Mouse (Mus musculus) midbrain, embryonic 15.5 days (tissue): Measurements from ENCODE around the gene Tbxa2r. TPM values are rescaled to one million over a fixed set of nuclear protein-coding genes. Genes with fewer than 3 reads are reported as not detected.

Source experiments
- ATAC-seq: fragments of 200-750 bp; cut with Nextera tagmentation; replicated peaks from 2 replicates; pipeline ENCODE4 v1.8.0; 2017; ENCODE audit warnings: moderate TSS enrichment
- H3K27ac ChIP-seq: fragments of 300-500 bp; sonication (generic); 2 replicates; pipeline ENCODE4 v1.5.1; 2015; ENCODE audit warnings: mild to moderate bottlenecking, inconsistent platforms
- H3K27me3 ChIP-seq: fragments of 300-500 bp; sonication (generic); replicated peaks from 2 replicates; pipeline ENCODE4 v1.6.1; 2015; ENCODE audit warnings: inconsistent platforms
- H3K36me3 ChIP-seq: fragments of 300-500 bp; sonication (generic); replicated peaks from 2 replicates; pipeline ENCODE4 v1.6.1; 2015; ENCODE audit warnings: inconsistent platforms
- H3K4me1 ChIP-seq: fragments of 300-500 bp; sonication (generic); 2 replicates; pipeline ENCODE4 v1.6.1; 2015; ENCODE audit warnings: inconsistent platforms
- H3K4me2 ChIP-seq: fragments of 300-500 bp; sonication (generic); 2 replicates; pipeline ENCODE4 v1.6.1; 2015; ENCODE audit warnings: inconsistent platforms, mild to moderate bottlenecking, moderate library complexity
- H3K4me3 ChIP-seq: fragments of 300-500 bp; sonication (generic); 2 replicates; pipeline ENCODE4 v1.5.1; 2015; ENCODE audit warnings: mild to moderate bottlenecking, inconsistent platforms
- H3K9ac ChIP-seq: fragments of 300-500 bp; sonication (generic); 2 replicates; pipeline ENCODE4 v1.6.1; 2015; ENCODE audit warnings: mild to moderate bottlenecking, inconsistent platforms
- H3K9me3 ChIP-seq: fragments of 300-500 bp; sonication (generic); 2 replicates; pipeline ENCODE4 v1.6.1; 2016; ENCODE audit warnings: inconsistent platforms
- WGBS: fragments of 180-500 bp; shearing (Covaris S2); methylation state at CpG from one replicate; pipeline ENCODE4 v1.1.7; 2015; ENCODE audit warnings: mixed read lengths; 5-methylcytosine and 5-hydroxymethylcytosine counted together
- polyA plus RNA-seq: library from polyadenylated mRNA; unstranded; fragments of >200 nt; fragmentation: Nextera tagmentation; extraction: Ambion mirVana; gene quantifications from 2 replicates; pipeline ENCODE4 v1.2.1, GENCODE M21; 2015

Gene Tbxa2r
- polyA plus RNA-seq, 1 experiment from 2014 or later, result 5.7 TPM

DNA sequence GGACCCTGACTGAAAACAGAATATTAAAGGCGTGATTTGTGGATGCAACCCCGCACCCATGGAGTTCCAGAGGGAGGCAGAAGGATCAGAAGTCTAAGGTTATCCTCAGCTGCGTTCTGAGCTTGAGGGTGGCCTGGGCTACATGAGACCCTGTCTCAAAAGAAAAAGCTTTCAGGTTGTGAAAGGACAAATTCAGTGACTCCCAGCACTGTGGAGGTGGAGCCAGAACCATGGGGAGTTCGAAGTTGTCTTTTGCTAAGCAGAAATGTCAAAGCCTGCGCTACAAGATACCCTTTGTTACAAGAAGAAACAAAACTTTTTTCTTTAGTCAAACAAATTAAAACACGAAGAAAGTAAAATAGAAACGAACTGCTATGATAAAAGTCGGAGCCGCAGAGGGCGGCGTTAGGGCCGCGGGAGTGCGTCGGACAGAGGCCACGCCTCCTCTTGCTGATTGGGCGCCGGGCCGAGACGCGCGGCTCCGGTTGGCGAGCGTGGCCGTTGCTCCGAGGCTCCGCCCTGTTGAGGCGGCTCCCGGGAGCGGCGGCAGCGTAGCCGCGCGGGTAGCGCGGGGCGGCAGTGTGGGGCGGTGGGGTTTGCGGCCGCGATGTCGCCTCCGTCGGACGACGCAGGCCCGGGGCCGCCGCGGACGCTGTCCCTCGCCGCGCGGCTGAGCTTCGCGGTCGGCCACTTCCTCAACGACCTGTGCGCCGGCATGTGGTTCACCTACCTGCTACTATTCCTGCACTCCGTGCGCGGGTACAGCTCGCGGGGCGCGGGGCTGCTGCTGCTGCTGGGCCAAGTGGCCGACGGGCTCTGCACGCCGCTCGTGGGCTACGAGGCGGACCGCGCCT lies 28.7 kb downstream of the Tbxa2r start, which contains the start of gene Mfsd12:
Gene Mfsd12, plus strand, starts transcription at position 501 of the 854 bp plus-strand sequence.
- ATAC-seq, result peak; percentile 93
- Histone ChIP-seq H3K9ac (peak within 1 kb of the TSS; percentile 82), H3K36me3 (no peaks in the 10 kb centered on the region), H3K4me1 (peaks cover 28% of the 10 kb centered on the region), H3K27ac (peak within 1 kb of the TSS; percentile 62; the same call in 1 of the 2 replicates), H3K27me3 (no peaks in the 10 kb centered on the region), H3K9me3 (no peaks in the 10 kb centered on the region), H3K4me2 (peak within 1 kb of the TSS; percentile 97), H3K4me3 (peak within 1 kb of the TSS; percentile 94)
- 2% methylated on average over 65 of the region's 79 CpGs for WGBS

DNA sequence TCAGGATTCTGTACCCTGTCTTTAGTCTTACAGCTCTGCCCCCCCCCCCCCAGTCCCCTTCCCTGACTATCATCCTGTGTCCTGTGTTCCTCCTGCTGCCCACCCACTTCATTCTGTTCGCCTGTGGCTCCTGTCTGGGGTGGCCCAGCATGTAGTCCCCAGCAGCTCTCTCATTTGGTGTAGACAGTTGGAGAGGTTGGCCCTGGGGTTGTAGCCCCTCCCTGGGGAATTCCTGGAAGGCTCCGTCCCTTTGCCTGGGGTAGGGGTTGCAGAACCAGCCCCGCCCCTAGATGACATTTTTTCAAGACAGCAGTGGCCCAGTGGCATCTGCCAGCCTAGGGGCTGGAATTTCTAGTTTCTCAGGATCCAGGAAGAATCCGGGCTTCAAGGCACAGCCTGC lies 29.7 kb downstream of the Tbxa2r start:
- Histone ChIP-seq H3K9me3 (no peaks in the 10 kb centered on the region), H3K27ac (no peak overlapping the region), H3K36me3 (no peaks in the 10 kb centered on the region), H3K4me1 (peaks cover 30% of the 10 kb centered on the region), H3K4me2 (peak overlapping the region; percentile 97), H3K4me3 (peak overlapping the region; percentile 94), H3K9ac (peak overlapping the region; percentile 82), H3K27me3 (peaks cover 3% of the 10 kb centered on the region)
- peak; percentile 9; the same call in 1 of the 2 replicates for ATAC-seq
- WGBS, result 28% methylated on average over 4 of the region's 4 CpGs

DNA sequence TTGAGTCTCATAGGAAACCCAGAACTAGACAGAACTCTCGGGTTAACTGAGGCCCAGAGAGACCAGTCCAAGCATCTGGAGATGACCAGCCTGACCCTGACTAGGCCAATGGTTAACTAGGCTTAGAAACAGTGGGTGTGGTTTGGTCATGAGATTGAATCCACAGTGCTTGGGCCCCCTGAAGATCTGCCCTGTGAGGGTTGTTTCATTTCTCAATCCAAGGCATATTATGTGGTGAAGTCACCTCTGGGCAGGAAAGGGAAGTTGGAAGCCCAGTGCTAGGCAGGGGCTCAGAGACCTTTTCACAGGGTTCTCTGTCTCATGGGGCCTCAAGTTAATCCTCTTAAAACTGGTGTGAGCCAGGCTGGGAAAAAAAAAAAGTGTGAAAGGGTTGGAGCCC lies 30.3 kb downstream of the Tbxa2r start:
- Histone ChIP-seq H3K9me3 (no peaks in the 10 kb centered on the region), H3K9ac (peak overlapping the region; percentile 82; the same call in 1 of the 2 replicates), H3K36me3 (no peaks in the 10 kb centered on the region), H3K27me3 (peaks cover 10% of the 10 kb centered on the region), H3K4me3 (no peak overlapping the region), H3K27ac (no peak overlapping the region), H3K4me1 (peaks cover 36% of the 10 kb centered on the region), H3K4me2 (peak overlapping the region; percentile 97; the same call in 1 of the 2 replicates)
- ATAC-seq, result no peak
- 56% methylated on average over 1 of the region's 1 CpGs for WGBS

DNA sequence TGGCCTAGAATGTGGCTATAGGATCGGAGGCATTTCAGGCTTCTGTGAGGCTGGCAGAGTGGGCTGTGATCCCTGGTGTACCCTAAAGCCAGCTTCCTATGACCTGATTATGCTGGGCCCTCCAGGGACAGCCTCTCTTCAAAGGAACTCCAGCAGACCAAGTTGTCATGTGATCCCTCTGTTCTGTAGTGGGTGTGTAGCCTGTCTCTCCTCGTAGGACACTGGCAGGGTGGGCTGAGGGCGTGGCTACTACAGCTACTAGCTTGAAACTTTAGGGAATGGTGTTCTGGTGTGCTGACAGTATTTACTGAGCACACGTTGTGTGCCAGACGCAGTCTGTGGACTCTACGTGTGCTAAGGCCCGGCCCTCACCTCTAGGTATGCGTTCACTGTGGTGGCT lies 32.2 kb downstream of the Tbxa2r start:
- Histone ChIP-seq H3K9me3 (no peaks in the 10 kb centered on the region), H3K9ac (no peak overlapping the region), H3K36me3 (no peaks in the 10 kb centered on the region), H3K27me3 (peaks cover 13% of the 10 kb centered on the region), H3K4me1 (peaks cover 50% of the 10 kb centered on the region), H3K4me2 (no peak overlapping the region), H3K4me3 (no peak overlapping the region), H3K27ac (no peak overlapping the region)
- WGBS, result 68% methylated on average over 8 of the region's 8 CpGs
- ATAC-seq, result no peak

DNA sequence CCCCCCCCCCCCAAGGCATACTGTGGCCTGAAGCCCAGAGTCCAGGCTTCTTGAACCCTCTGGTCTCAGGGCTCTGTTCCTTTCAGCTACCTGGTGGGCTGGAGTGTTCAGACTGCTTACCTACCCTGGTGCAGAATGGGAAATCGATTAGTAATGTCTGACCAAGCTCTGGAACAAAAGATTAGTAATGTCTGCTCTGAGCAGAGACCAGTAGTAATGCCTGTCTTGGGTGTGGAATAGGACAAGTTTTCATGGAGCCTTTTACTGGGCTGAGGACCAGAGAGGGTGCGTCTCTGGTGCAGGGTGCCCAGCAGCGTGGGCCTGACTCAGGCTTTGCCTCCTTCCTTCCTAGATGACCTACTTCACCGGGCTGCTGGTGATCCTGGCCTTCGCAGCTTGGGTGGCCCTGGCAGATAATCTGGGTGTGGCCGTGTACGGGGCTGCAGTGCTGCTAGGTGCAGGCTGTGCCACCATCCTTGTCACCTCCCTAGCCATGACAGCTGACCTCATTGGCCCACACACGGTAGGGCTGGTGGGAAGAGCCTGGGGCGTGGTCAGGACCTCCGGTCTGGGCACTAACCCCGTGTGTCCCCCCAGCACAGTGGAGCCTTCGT lies 33.9 kb downstream of the Tbxa2r start:
- H3K4me2 ChIP-seq, result no peak overlapping the region
- WGBS, result 76% methylated on average over 12 of the region's 12 CpGs
- H3K9me3 ChIP-seq, result no peaks in the 10 kb centered on the region
- H3K36me3 ChIP-seq, result peaks cover 6% of the 10 kb centered on the region
- H3K27ac ChIP-seq, result no peak overlapping the region
- peaks cover 45% of the 10 kb centered on the region for H3K4me1 ChIP-seq
- H3K4me3 ChIP-seq, result no peak overlapping the region
- H3K27me3 ChIP-seq, result peaks cover 13% of the 10 kb centered on the region
- H3K9ac ChIP-seq, result no peak overlapping the region
- ATAC-seq, result no peak

DNA sequence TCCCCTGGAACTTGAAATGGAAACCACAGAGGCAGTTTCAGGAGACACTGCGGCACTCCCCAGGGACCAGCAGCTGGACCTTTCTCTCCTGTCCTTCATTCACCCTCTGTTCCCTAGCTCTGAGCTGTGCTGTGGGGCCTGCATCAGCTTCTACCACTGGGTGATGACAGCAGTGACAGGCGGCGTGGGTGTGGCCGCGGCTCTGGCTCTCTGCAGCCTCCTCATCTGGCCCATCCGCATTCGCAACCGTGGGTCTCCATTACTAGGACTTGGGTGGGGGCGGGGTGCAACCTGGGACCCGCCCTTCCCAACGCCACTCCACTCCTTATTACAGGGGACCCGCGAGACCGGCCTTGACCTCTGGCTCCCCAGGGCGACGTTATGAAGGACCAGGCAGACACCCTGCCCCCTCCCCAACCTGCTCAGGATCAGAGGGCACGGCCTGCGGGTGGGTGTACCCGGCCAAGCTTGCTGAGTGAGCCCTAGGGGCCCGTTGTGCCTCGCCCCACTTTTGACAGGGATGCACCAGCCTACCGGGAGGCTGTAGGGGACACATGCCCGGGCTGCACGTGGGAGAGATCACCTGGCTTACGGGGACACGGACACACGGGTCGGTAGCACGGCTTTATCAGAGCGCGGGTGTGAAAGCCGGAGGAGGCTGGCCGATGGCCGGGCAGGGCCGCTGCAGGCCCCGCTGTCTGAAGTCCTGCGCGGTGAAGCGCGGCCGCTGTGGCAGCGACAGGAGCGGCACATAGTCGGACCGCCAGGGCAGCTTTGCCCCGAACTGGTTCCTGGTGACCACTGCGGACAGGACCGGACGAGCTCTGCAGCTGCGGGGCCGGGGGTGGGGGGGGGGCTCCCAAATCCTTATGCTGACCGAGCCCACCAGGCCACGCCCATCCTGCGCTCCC lies 35.2 kb downstream of the Tbxa2r start:
- Histone ChIP-seq H3K9me3 (no peaks in the 10 kb centered on the region), H3K27ac (no peak overlapping the region), H3K36me3 (peaks cover 17% of the 10 kb centered on the region), H3K4me2 (peak overlapping the region; percentile 45), H3K4me1 (peaks cover 33% of the 10 kb centered on the region), H3K27me3 (peaks cover 13% of the 10 kb centered on the region), H3K4me3 (peak overlapping the region; percentile 17), H3K9ac (peak overlapping the region; percentile 19)
- ATAC-seq, result no peak
- 16% methylated on average over 54 of the region's 54 CpGs for WGBS

DNA sequence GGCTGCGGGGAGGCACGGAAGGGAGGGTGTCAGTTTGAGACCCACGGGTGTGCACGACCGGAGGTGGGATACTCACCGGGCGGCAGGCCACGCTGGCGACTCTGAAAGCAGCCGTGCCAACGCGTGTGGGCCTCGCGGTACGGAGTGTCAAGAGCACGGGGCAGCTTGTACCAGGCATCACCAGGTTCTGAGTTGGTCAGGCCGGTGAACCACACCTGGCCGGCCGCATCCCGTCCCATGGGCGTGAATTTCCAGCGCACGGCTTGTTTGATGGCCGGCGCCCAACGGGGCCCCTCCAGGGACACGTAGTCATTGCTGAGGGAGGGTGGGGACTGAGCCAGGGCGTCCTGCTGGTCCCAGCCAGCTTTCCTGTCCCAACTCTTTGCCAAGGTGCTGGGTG lies 36.1 kb downstream of the Tbxa2r start:
- peaks cover 30% of the 10 kb centered on the region for H3K4me1 ChIP-seq
- peak overlapping the region; percentile 17 for H3K4me3 ChIP-seq
- H3K36me3 ChIP-seq, result peaks cover 27% of the 10 kb centered on the region
- H3K4me2 ChIP-seq, result peak overlapping the region; percentile 45
- no peaks in the 10 kb centered on the region for H3K9me3 ChIP-seq
- 11% methylated on average over 28 of the region's 28 CpGs for WGBS
- no peak; the same call in 1 of the 2 replicates for ATAC-seq
- H3K27ac ChIP-seq, result no peak overlapping the region
- H3K27me3 ChIP-seq, result peaks cover 13% of the 10 kb centered on the region
- peak overlapping the region; percentile 23; the same call in 1 of the 2 replicates for H3K9ac ChIP-seq

DNA sequence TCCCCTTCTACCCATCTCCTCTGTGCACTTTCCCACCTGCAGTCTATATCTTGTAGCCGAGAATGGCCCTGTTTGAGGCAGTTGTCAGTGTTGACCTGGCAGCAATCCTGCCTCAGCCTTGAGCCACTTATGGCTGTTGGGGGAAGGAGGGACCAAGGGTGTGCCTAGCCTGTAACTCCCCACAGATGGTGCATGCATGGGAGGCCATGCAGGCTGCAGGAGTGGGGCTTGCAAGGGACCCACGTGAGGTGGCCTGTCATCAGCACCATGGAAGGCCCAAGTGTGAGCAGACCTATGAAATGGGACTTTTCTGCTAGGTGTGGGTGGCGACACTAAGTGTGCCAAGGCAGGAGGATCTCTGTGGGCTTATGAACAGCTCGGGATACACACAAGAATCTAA lies 36.5 kb downstream of the Tbxa2r start:
- no peak overlapping the region for H3K9ac ChIP-seq
- no peak overlapping the region for H3K4me2 ChIP-seq
- peaks cover 31% of the 10 kb centered on the region for H3K36me3 ChIP-seq
- ATAC-seq, result no peak; the same call in 1 of the 2 replicates
- peaks cover 13% of the 10 kb centered on the region for H3K27me3 ChIP-seq
- 33% methylated on average over 4 of the region's 4 CpGs for WGBS
- no peaks in the 10 kb centered on the region for H3K9me3 ChIP-seq
- peaks cover 30% of the 10 kb centered on the region for H3K4me1 ChIP-seq
- H3K4me3 ChIP-seq, result no peak overlapping the region
- no peak overlapping the region for H3K27ac ChIP-seq

DNA sequence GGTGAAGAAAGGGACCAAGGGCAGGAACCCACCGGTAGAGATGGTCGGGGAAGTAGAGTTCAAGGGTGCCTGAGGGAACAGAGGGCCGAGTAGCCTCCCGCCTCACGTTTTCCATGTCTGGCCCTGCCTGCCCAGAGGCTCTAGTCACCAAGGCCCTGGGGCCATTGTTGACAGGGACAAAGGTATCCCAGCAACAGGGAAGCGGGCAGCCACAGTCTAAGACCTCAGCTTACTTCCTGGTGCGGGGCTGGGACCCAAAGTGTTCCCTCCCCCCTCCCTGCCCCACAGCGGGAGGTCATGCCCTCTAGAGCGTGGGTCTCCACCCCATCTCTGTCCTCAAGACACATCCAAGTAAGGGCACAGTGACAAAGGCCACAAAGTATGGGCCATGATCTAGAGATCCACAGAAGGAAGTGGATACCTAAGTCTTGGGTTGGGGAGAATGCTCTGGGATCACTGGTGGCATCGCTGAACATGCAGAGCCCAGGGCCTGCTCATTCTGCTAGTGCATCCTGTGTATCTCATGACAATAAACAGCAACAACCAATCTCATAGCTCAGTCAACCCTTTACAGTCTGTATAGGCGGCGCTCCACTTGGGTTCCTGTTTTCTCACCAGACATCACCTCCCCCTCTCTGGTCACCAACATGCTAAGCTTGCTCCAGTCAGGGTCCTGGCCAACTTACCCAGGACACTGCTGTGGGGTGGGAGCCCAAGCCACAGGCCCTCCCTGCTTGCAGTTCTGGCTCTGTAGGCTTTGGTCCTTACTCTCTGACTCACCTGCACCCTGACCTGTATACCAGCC lies 37.3 kb downstream of the Tbxa2r start, which contains the start of gene 4930404N11Rik:
Gene 4930404N11Rik, minus strand, starts transcription at position 145 of the 805 bp plus-strand sequence.
- Histone ChIP-seq H3K4me2 (peak within 1 kb of the TSS; percentile 45), H3K4me1 (peaks cover 25% of the 10 kb centered on the region), H3K27me3 (peaks cover 13% of the 10 kb centered on the region), H3K36me3 (peaks cover 38% of the 10 kb centered on the region), H3K9me3 (no peaks in the 10 kb centered on the region), H3K27ac (no peak within 1 kb of the TSS), H3K4me3 (peak within 1 kb of the TSS; percentile 17; the same call in 1 of the 2 replicates), H3K9ac (peak within 1 kb of the TSS; percentile 23; the same call in 1 of the 2 replicates)
- WGBS, result 18% methylated on average over 12 of the region's 12 CpGs
- ATAC-seq, result no peak

DNA sequence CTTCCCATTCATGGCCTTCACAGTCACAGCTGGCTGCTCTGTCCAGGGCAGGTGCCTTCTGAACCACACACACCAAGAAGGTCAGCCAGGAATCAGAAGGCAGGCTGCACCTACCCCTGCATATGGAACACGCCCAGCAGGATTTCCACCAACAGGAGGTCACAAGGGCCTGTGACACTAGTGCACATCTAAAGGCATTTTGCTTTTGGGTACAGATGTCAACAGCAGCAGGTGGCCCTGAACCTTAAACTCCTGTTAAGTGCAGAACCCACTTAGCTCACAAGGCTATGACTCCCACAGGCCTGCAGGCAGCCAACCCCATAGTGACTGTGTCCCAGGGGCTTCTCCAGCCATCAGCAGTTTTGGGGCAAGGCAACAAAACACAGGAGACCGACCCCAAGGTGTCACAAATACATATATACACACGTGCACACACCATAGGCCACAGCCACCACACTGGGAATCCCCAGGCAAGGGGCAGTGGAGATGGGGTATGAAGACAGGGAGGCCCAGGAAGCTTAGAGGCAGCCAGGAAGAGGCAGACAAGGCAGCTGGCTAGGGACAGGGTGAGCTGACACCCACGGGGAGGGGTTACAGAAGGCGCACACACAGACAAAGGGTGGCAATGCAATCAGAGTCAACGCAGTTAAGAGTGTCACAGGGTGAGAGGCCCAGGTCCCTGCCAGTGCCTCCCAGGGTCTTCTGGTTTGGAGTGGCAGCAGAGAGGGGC lies 38.1 kb downstream of the Tbxa2r start:
- Histone ChIP-seq H3K4me2 (no peak overlapping the region), H3K36me3 (peaks cover 42% of the 10 kb centered on the region), H3K27me3 (peaks cover 13% of the 10 kb centered on the region), H3K4me1 (peaks cover 24% of the 10 kb centered on the region), H3K27ac (no peak overlapping the region), H3K9me3 (no peaks in the 10 kb centered on the region), H3K4me3 (no peak overlapping the region), H3K9ac (no peak overlapping the region)
- WGBS, result 75% methylated on average over 6 of the region's 6 CpGs
- no peak for ATAC-seq

DNA sequence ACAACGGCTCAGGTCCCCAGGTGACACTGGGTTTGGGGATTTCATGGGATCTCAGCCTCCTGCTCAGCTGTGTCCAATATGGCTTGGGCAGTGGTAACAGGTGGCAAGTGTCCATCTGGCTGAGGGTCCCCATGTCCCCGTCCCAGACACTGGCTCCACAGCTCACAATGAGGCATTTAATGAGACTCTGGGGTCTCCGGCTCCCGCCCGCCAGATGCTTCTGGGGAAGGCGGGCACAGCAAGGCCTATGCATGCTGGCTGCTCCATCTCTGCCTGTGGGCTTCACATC lies 38.6 kb downstream of the Tbxa2r start:
- Histone ChIP-seq H3K4me1 (peaks cover 24% of the 10 kb centered on the region), H3K4me2 (no peak overlapping the region), H3K9me3 (no peaks in the 10 kb centered on the region), H3K27me3 (peaks cover 13% of the 10 kb centered on the region), H3K27ac (no peak overlapping the region), H3K4me3 (no peak overlapping the region), H3K36me3 (peaks cover 42% of the 10 kb centered on the region), H3K9ac (no peak overlapping the region)
- WGBS, result 51% methylated on average over 6 of the region's 6 CpGs
- no peak for ATAC-seq
